Mouse (Mus musculus): ENCODE results near the gene Papolb. TPM values are rescaled to one million over a fixed set of nuclear protein-coding genes. Genes with fewer than 3 reads are reported as not detected.

Gene Papolb
- under 1 TPM; 0.77 to 0.96 TPM for total RNA-seq (2021)
- long read RNA-seq, experiment 1, full-length matches to known transcripts, result 1 of 1 reads
- long read RNA-seq, experiment 1, partial matches to known transcripts, result 0 of 1 reads
- long read RNA-seq, experiment 1, other reads (novel, unspliced or antisense), result 0 of 1 reads
- long read RNA-seq, experiment 2, result 0 reads

- no peak within 1 kb of the TSS for H3K4me3 ChIP-seq
- intact Hi-C loops (cut with DNase I), result no loop called here
- DNase-seq (ENCODE audit: extremely low spot score in 1 of 2, low spot score in 2 of 2), result no peak
- H3K27ac ChIP-seq, result no peak within 1 kb of the TSS
- no peak for TF ChIP-seq CTCF (IDR thresholded peaks at IDR 0.05)
Observed at GRCm38 (mm10) chr5:142529915-142530314, at the start of gene Papolb. Gene Papolb, minus strand, starts transcription at chr5:142530076.

- no peak overlapping the region for H3K27ac ChIP-seq
- TF ChIP-seq CTCF (IDR thresholded peaks at IDR 0.05), result peak; percentile 17
- H3K4me3 ChIP-seq, result no peak overlapping the region
- no peak for DNase-seq (ENCODE audit: extremely low spot score in 1 of 2, low spot score in 2 of 2)
- intact Hi-C loops (cut with DNase I), result loop anchor here (5.0 kb wide), 1 partner anchor 139 kb away; no protein-coding TSS in a partner anchor
Observed at GRCm38 (mm10) chr5:142578192-142578591, 48.3 kb upstream of the Papolb start.

- DNase-seq (ENCODE audit: extremely low spot score in 1 of 2, low spot score in 2 of 2), result no peak
- intact Hi-C loops (cut with DNase I), result loop anchor here (5.0 kb wide), 1 partner anchor 140 kb away; no protein-coding TSS in a partner anchor
- H3K27ac ChIP-seq, result no peak overlapping the region
- H3K4me3 ChIP-seq, result no peak overlapping the region
- no peak for TF ChIP-seq CTCF (IDR thresholded peaks at IDR 0.05)
Observed at GRCm38 (mm10) chr5:142576832-142577231, 47.0 kb upstream of the Papolb start.

- H3K27ac ChIP-seq, result no peak overlapping the region
- H3K4me3 ChIP-seq, result no peak overlapping the region
- intact Hi-C loops (cut with DNase I), result loop anchor here (5.0 kb wide), 1 partner anchor 143 kb away; no protein-coding TSS in a partner anchor
- no peak for DNase-seq (ENCODE audit: extremely low spot score in 1 of 2, low spot score in 2 of 2)
- no peak for TF ChIP-seq CTCF (IDR thresholded peaks at IDR 0.05)
Observed at GRCm38 (mm10) chr5:142574323-142575057, 44.6 kb upstream of the Papolb start.

GRCm38 (mm10) chr5:142564606-142565005 is 34.7 kb upstream of the Papolb start:
- no peak for DNase-seq (ENCODE audit: extremely low spot score in 1 of 2, low spot score in 2 of 2)
- Histone ChIP-seq H3K27ac (no peak overlapping the region), H3K4me3 (no peak overlapping the region)
- intact Hi-C loops (cut with DNase I), result no loop called here
- no peak for TF ChIP-seq CTCF (IDR thresholded peaks at IDR 0.05)

- intact Hi-C loops (cut with DNase I), result no loop called here
- Histone ChIP-seq H3K27ac (no peak overlapping the region), H3K4me3 (no peak overlapping the region)
- no peak for DNase-seq (ENCODE audit: extremely low spot score in 1 of 2, low spot score in 2 of 2)
- TF ChIP-seq CTCF (IDR thresholded peaks at IDR 0.05), result no peak
Observed at GRCm38 (mm10) chr5:142560261-142560660, 30.4 kb upstream of the Papolb start.

- TF ChIP-seq CTCF (IDR thresholded peaks at IDR 0.05), result peak; percentile 77
- Histone ChIP-seq H3K4me3 (no peak overlapping the region), H3K27ac (no peak overlapping the region)
- intact Hi-C loops (cut with DNase I), result loop anchor here (1.0 to 10.0 kb wide), 3 partner anchors 63 to 287 kb away; no protein-coding TSS in a partner anchor
- peak; percentile 86 to 93 for DNase-seq (ENCODE audit: extremely low spot score in 1 of 2, low spot score in 2 of 2)
Observed at GRCm38 (mm10) chr5:142557397-142558067, 27.7 kb upstream of the Papolb start.

- TF ChIP-seq CTCF (IDR thresholded peaks at IDR 0.05), result no peak
- H3K4me3 ChIP-seq, result no peak overlapping the region
- H3K27ac ChIP-seq, result no peak overlapping the region
- no peak for DNase-seq (ENCODE audit: extremely low spot score in 1 of 2, low spot score in 2 of 2)
- intact Hi-C loops (cut with DNase I), result loop anchor here (1.0 to 10.0 kb wide), 2 partner anchors 64 to 288 kb away; no protein-coding TSS in a partner anchor
Observed at GRCm38 (mm10) chr5:142556721-142557120, 26.8 kb upstream of the Papolb start.

GRCm38 (mm10) chr5:142555866-142556265 is 26.0 kb upstream of the Papolb start:
- no peak for TF ChIP-seq CTCF (IDR thresholded peaks at IDR 0.05)
- H3K27ac ChIP-seq, result no peak overlapping the region
- no peak for DNase-seq (ENCODE audit: extremely low spot score in 1 of 2, low spot score in 2 of 2)
- intact Hi-C loops (cut with DNase I), result loop anchor here (10.0 kb wide), 1 partner anchor 289 kb away; no protein-coding TSS in a partner anchor
- H3K4me3 ChIP-seq, result no peak overlapping the region

GRCm38 (mm10) chr5:142550706-142551652 is 21.1 kb upstream of the Papolb start, which contains the start of gene Radil:
Gene Radil, minus strand, starts transcription at chr5:142551098.
- TF ChIP-seq CTCF (IDR thresholded peaks at IDR 0.05), result peak; percentile 88
- DNase-seq (ENCODE audit: extremely low spot score in 1 of 2, low spot score in 2 of 2), result peak; percentile 98
- peak within 1 kb of the TSS; percentile 81 for H3K4me3 ChIP-seq
- intact Hi-C loops (cut with DNase I), result loop anchor here (1.0 to 10.0 kb wide), 3 partner anchors 52 to 294 kb away; no protein-coding TSS in a partner anchor
- H3K27ac ChIP-seq, result peak within 1 kb of the TSS; percentile 86
